Mouse (Mus musculus): Measurements from ENCODE around the gene Aftph.
"Not testable (repeated sequence)": the region's sequence is repeated elsewhere in the genome, so short reads cannot be mapped to it uniquely, and the experiment has no call there.

Gene Aftph

GRCm38 (mm10) chr11:20741201-20742100, at the start of gene Aftph:
TSS of gene Aftph (minus strand) at chr11:20741589.
- in situ Hi-C loops (cut with MseI, MboI) = no loop called here

GRCm38 (mm10) chr11:20789015-20789414, 47.6 kb upstream of the Aftph start:
- in situ Hi-C loops (cut with MseI, MboI) = no loop called here

DNA sequence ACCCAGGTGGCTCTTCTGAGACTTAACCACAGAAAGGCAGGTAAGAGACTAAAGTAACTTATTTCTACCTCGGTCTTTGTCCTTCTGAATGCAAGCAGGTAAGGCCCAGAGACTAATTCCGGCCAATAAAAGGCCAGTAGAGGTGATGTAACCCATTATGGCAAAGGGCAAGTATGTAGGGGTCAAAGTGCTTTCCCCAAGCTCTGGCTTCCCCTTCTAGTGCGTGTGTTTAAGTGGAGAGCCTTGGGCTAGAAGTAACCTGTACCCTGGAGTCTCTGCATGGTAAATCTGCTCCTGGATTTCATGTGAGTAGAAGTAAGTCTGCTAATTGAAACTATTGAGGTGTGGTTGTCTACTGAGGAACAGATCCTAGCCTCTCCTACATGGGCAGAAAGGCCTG, 46.7 kb upstream of the Aftph start:
- in situ Hi-C loops (cut with MseI, MboI) = no loop called here

GRCm38 (mm10) chr11:20786191-20786590, 44.8 kb upstream of the Aftph start:
- in situ Hi-C loops (cut with MseI, MboI) = no loop called here

DNA sequence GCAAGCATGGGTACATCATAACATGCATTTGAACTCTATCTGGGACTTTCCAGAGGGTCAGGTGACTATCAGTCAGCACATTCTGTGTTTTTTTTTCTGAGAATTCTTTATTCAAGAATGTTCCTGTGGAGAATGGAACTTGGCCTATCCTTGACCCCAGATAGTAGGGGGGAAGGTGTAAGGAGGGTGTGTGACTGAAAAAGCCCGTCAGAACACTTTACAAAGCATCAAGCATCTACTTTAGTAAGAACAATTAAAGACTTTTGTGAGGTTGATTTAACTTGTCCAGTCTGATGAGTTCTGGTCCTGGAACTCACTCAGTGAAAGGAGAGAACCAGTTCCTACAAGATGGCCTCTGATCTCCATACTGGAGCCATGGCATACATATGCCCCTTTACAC, 43.8 kb upstream of the Aftph start:
- in situ Hi-C loops (cut with MseI, MboI) = no loop called here

DNA sequence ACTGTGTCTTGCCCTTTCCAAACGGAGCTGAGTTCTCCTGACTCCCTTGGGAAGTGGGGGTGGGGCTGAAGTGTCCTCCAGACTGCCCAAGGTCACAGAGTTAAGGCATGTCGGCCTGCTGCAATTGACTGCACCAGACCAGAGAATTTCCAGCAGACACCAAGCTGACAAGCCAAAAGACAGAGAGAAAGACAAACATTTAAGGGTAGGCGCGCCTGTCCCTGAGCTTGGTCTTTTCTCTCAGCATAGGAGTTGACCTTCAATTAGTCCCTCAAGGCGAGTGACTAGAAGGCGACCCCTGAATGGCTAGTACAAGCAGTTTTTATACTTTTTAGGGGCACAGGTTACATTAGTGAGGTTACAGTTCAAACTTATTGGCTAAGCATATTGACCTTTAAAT, 43.4 kb upstream of the Aftph start:
- in situ Hi-C loops (cut with MseI, MboI) = no loop called here

DNA sequence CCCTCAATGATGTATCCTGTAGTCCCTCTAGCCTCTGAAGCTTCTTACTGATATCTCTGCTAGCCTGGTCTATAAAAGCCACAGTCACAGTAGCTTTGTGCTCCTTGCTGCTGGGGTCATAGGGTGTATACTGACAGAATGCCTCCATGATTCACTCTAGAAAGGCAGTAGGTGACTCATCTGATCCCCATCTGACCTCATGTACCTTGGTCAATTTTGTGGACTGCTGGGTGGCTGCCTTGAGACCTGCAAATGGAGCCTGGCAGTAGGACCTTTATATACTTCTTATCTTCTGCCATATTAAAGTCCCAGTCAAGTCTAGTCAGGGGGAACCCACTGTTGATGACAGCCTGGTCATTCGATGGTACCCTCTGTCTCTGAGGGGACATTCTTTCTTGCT, 42.1 kb upstream of the Aftph start:
- in situ Hi-C loops (cut with MseI, MboI) = no loop called here

GRCm38 (mm10) chr11:20782620-20783019, 41.2 kb upstream of the Aftph start:
- in situ Hi-C loops (cut with MseI, MboI) = no loop called here

- in situ Hi-C loops (cut with MseI, MboI) = no loop called here
Observed at GRCm38 (mm10) chr11:20780312-20780711, 38.9 kb upstream of the Aftph start.

DNA sequence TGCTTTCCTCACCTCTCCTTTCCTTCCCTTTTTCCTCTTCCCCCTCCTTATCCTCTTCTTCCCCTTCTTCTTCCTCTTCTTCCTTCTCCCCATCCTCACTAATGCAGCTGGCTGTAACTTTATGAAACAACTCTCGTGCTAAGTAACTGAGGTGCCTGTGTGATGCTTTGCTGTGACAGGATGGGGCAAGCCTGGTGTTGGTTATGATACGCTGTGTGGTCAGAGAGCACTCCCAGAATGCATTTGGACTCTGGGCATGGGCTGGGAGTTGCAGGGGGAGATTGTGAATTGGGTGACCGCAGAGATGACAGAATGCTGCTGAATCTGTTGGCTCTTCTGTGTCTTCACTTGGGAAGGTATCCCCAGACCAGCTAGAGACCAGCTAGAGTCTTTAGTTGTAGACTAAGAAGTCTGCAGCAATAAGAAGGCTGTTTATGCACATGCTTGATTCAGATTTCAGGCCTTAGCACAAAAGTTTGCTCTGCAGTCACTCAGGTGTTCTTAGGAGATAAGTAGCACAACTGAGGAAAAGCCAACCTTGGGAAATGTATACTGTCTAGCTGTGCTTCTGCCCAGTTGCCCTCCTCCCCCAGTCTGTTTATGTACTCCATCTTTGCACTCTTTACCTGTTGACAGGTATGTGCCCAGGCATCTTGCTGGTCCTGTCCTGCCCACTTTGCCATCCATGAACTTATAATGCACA, 37.6 kb upstream of the Aftph start:
- in situ Hi-C loops (cut with MseI, MboI) = no loop called here

DNA sequence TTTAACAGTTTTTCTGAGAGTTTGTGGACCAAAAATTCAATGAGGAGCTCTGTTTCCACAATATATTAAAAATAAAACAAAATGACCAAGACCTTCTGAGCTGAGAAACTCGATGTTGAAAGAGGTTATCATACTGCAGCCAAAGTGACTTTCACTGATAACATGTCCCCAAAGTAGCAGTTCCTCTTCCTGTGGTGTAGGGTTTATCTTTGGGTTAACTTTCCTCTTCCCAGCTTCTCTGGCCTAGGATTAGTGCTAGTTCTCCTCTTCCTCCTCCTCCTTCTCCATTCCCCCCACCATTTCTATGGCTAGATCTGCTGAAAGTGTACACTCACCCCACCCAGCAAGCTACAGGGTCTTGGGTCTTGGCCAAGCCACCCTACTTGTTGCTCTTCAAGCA, 36.9 kb upstream of the Aftph start:
- in situ Hi-C loops (cut with MseI, MboI) = no loop called here

- in situ Hi-C loops (cut with MseI, MboI) = no loop called here
Observed at GRCm38 (mm10) chr11:20776668-20777067, 35.3 kb upstream of the Aftph start.

- in situ Hi-C loops (cut with MseI, MboI) = no loop called here
Observed at GRCm38 (mm10) chr11:20772642-20773041, 31.3 kb upstream of the Aftph start.

- in situ Hi-C loops (cut with MseI, MboI) = not testable (repeated sequence)
Observed at GRCm38 (mm10) chr11:20771827-20772226, 30.4 kb upstream of the Aftph start.

DNA sequence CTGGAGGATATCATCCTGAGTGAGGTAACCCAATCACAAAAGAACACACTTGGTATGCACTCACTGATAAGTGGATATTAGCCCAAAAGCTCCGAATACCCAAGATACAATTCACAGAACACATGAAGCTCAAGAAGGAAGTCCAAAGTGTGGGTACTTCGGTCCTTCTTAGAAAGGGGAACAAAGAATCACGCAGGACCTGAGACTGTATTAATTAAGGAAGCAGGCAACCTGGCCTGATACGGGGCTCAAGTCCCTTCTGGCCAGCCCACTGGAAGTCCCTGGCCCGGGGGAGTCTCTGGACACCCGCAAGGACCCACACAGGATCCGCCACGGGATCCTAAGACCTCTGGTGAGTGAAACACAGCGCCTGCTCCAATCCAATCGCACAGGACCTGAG, 20.6 kb upstream of the Aftph start:
- in situ Hi-C loops (cut with MseI, MboI) = not testable (repeated sequence)

DNA sequence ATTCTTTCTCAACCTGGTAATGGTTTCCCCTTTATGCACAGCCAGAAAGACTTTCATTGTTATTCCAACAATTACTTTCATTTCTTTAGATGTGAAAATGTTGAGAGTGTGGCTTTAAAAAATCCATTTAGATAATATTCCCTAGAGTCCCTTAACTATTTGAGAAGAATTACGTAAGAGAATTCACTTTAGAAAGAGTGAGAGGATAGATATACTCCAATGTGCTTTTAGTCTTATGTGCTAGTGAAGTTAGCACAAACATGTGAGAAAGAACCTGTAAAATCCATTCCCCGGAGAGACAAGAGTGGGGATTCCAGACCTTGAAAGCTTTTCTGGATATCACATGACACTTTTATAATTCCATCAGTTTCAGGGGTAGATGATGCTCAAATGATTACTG, 9.2 kb upstream of the Aftph start:
- in situ Hi-C loops (cut with MseI, MboI) = no loop called here

GRCm38 (mm10) chr11:20743353-20743752, 2.0 kb upstream of the Aftph start:
- in situ Hi-C loops (cut with MseI, MboI) = no loop called here

GRCm38 (mm10) chr11:20742361-20742897, 1.0 kb upstream of the Aftph start:
- in situ Hi-C loops (cut with MseI, MboI) = no loop called here

- in situ Hi-C loops (cut with MseI, MboI) = no loop called here
Observed at GRCm38 (mm10) chr11:20740481-20741200, 748 bp downstream of the Aftph start.

GRCm38 (mm10) chr11:20734066-20734465, 7.3 kb downstream of the Aftph start:
- in situ Hi-C loops (cut with MseI, MboI) = no loop called here

DNA sequence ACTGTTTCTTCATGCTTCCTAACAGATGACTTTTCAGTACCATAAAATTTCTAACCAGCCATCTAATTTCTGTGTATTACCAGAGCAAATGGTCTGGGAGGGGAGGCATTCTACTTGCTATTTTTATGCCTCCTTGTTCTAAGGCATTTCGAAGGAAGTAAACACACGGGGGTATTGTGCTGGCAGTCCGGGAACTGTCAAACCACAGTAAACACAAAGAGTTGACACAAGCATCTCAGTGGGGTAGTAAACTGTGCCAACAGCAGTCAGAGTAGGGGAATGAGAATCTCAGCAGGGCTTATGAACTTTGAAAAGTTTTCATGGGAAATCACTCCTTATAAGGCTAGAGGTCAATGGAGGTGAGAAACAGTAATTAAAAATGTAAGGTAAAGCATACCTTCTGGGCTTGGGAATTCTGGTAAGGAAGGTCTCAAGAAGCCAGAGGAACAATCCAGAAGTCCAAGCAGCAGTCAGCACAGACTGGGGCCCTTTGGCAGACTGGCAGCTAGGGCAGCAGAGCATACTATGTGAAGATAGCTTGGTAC, 7.8 kb downstream of the Aftph start:
- in situ Hi-C loops (cut with MseI, MboI) = no loop called here

DNA sequence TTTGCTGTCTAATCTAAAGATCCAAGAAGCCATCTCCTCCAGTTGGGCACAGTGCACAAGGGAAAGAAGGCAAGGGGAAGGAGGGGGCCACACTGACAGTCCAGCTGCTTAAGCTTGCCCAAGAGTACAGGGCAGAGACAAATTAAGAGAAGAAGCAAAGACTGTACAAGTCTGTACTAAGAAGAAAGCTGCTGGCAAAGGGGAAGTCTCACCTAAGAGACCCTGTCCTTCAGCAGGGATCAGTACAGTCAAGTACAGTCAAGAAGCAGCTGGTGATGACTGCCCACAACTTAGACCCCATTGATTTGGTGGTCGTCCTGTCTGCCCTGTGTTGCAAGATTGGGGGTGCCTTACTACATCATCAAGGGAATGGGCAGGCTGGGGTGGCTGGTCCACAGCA, 12.0 kb downstream of the Aftph start:
- in situ Hi-C loops (cut with MseI, MboI) = no loop called here

Data from mouse trophoblast stem cell (cell line).